Mouse (Mus musculus): ENCODE measurements around the gene Slc22a28. TPM values are rescaled to one million over a fixed set of nuclear protein-coding genes. Genes with fewer than 3 reads are reported as not detected.
"Not testable (repeated sequence)": the region's sequence is repeated elsewhere in the genome, so short reads cannot be mapped to it uniquely, and the experiment has no call there.

The Slc22a28 gene
- polyA plus RNA-seq (2017; shearing (Covaris generic)): not detected

DNA sequence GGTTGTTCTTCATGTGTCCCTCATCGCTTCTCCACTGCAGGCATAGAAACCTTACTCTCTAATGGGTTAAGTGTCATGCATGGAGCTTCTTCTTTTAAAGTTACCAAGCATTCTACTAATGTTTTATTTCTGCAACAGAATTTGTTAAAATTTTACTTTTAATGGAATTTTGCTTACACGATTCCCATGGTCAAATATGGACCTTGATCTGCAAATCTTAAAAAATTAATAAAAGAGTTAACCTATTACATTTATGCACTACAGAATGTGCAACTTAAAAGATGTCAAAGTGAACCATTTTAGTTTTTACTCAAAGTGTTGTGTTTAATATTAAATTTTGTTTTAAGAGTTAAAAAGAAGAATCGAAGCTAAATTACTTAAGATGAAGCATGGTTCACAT is at the start of gene Slc22a28:
Slc22a28 (minus strand) TSS at position 102 of the 400 bp plus-strand sequence.
- not testable (repeated sequence) for ATAC-seq

DNA sequence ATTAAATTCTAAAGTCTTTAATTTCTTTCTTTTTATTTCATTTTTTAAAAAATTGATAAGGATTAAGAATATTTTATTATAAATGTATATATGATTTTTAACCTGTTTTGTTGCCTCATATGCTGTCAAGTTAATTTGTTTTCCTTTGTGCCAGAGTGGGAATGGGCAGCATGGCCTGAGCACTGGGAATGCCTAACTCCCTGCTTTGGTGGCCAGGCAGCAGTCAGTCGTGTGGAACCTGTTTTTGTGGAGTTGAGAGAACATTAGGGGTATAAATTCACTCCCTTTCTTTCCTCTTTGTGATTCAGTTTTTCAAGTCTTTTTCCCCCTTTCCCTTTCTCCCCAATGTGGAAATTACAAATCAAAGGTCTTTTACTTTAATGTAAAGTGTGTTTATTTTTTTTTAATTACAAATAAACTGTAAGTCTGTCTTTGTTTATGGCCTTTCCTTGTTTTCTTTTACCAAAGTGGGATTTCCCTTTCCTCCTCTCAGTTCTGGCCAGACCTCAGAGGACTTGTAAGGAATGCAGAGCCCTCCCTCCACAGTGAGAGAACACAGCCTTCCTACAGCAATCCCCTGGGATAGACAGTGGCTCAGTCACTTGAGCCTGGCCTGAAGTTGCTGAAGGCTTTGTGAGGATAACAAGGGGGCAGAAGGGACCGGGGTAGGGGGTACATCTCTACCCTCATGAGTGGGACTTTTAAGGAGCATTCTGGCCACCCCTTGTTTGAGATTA is 17.2 kb upstream of the Slc22a28 start:
- ATAC-seq: no peak

DNA sequence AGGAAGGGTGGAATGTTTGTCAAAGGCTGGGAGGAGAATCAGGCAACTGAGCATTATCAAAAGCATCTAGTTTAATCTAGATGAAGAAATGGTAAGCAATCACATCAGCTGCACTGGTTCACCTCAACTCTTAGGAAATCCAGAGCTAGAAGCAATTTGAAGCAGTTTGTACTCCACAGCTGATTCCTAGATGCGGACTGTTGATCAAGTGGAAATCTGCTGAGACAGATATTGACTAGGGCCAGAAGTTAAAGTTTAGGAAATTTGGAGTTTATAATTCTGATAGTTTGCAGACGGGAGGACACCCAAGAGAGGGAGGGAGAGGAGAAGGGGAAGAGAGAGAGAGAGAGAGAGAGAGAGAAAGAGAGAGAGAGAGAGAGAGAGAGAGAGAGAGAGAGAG is 10.9 kb upstream of the Slc22a28 start:
- not testable (repeated sequence) for ATAC-seq

DNA sequence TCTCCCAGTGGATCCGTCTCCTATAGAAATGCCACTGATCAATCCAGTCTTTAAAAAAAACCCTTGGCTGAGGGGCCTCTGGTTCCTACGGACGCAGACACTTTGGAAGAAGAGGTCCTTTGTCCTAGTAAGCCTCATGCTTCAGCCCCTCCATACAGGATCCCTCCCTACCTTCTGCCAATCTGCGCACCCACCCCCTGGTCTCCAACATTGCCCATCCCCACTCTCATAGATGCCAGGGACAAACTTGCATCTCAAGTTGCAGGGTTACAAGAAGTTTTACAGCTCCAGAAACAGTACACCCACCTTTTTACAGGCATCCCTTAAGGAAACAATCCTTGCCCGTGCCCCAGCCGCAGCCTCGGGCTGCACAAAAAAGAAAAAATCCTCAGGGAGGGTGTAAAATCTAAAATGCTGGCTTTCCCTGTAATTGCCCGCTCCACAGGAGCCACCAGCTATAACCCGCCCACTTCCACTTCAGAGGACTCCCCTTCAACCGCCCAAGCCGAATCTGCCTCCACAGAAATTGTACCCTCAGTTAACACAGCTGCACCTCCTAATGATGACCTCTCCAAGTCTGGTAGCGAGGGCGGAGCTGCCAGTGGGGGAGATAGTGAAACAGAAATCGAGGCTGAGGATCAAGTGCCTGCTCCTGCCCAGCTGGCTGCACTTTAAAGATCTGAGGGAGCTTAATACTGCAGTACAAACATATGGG is 2.5 kb upstream of the Slc22a28 start:
- ATAC-seq: not testable (repeated sequence)

DNA sequence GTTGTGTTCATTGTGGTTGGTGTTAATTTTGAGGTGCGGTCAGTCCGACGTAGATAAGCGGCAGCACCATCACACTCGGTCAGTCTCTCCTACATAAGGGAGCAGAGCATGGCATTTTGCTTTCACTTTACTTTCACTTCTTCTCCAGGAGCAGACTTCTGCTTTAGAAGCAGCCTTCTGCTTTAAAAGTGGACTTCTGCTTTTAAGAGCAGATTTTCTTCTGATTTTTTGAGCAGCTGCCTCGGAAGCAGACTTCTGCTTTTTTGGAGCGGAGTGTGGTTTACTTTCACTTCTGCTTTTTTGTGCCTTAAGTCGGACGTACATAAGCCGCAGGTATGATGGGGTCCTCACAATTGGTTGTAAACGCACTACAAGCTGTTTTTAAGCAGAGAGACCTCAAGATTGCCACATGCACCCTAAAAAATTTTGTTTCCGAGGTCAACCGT is 111.9 kb downstream of the Slc22a28 start:
- ATAC-seq: peak; percentile 68

DNA sequence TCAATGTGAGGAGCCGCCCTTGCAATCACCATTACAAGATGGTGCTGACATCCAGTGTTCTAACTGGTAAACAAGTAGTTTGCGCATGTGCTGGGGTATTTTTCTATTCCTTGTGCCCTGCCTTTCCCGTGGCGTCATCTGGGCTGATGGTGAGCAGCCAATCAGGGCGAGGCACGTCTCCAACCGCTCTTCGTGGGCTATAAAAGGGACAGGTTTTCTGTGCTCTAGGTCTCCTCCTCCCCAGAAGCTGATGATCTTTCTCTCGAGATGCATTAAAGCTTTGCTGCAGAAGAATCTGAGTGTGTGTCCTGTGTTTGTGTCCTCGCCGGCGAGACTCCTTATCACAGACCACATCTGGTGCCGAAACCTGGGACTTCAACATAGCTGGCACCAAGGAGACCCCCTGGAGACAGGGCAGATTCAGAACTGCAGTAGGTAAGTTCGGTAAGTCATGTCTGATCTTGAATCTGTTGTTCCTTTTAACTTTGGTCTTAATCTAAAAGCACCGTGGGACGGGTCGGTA is 112.4 kb downstream of the Slc22a28 start:
- peak; percentile 50 for ATAC-seq

DNA sequence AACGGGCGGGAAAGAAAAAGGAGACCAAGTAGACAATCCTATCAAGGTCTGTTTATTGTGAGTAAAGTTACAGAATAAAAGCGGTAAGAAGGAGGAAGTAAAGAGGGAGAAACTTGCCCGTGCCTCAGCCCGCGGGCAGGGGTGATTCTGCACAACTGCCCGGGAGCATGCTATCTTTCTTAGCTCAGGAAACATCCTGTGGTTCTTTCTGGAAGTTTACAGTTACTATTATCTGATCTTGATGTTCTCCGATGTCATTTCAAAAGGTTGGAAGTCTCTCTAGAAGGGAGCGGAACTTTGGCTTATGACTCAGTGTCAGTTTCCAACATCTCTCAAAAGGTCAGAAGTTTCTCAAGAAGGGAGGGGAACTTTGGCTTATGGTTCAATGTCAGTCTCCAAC is 113.2 kb downstream of the Slc22a28 start:
- not testable (repeated sequence) for ATAC-seq

Other genes with a start within 250 kb of the Slc22a28 start
- gene Slc22a27, start 166.0 kb downstream of the Slc22a28 start, polyA plus RNA-seq (2017; shearing (Covaris generic)): not detected
- gene Slc22a29, start 86.9 kb upstream of the Slc22a28 start, polyA plus RNA-seq (2017; shearing (Covaris generic)): not detected